Mouse (Mus musculus) hindbrain, embryonic 13.5 days (tissue): ENCODE data around the gene Bpnt1. TPM values are rescaled to one million over a fixed set of nuclear protein-coding genes. Genes with fewer than 3 reads are reported as not detected.

Source experiments
- ATAC-seq: fragments of 200-750 bp; cut with Nextera tagmentation; 2 replicates; pipeline ENCODE4 v1.8.0; 2017; ENCODE audit warnings: moderate TSS enrichment; ENCODE audit not compliant: low FRiP score
- H3K27ac ChIP-seq: fragments of 300-500 bp; sonication (generic); 2 replicates; pipeline ENCODE4 v1.5.1; 2015; ENCODE audit warnings: inconsistent platforms, mild to moderate bottlenecking, moderate library complexity
- H3K27me3 ChIP-seq: fragments of 300-500 bp; sonication (generic); 2 replicates; pipeline ENCODE4 v1.6.1; 2015; ENCODE audit warnings: mild to moderate bottlenecking, inconsistent platforms
- H3K36me3 ChIP-seq: fragments of 300-500 bp; sonication (generic); 2 replicates; pipeline ENCODE4 v1.6.1; 2015; ENCODE audit warnings: mild to moderate bottlenecking, inconsistent platforms
- H3K4me1 ChIP-seq: fragments of 300-500 bp; sonication (generic); replicated peaks from 2 replicates; pipeline ENCODE4 v1.6.1; 2015; ENCODE audit warnings: inconsistent platforms
- H3K4me2 ChIP-seq: fragments of 300-500 bp; sonication (generic); 2 replicates; pipeline ENCODE4 v1.6.1; 2015; ENCODE audit warnings: inconsistent platforms, mild to moderate bottlenecking, moderate library complexity
- H3K4me3 ChIP-seq: fragments of 300-500 bp; sonication (generic); 2 replicates; pipeline ENCODE4 v1.5.1; 2015; ENCODE audit warnings: mild to moderate bottlenecking, inconsistent platforms
- H3K9ac ChIP-seq: fragments of 300-500 bp; sonication (generic); 2 replicates; pipeline ENCODE4 v1.6.1; 2015; ENCODE audit warnings: mild to moderate bottlenecking, inconsistent platforms
- H3K9me3 ChIP-seq: fragments of 300-500 bp; sonication (generic); 2 replicates; pipeline ENCODE4 v1.6.1; 2016; ENCODE audit warnings: inconsistent platforms
- WGBS: fragments of 180-500 bp; shearing (Covaris S2); methylation state at CpG from one replicate; pipeline ENCODE4 v1.1.7; 2015; 5-methylcytosine and 5-hydroxymethylcytosine counted together
- polyA plus RNA-seq: library from polyadenylated mRNA; unstranded; fragments of >200 nt; fragmentation: Nextera tagmentation; extraction: Ambion mirVana; gene quantifications from 2 replicates; pipeline ENCODE4 v1.2.1, GENCODE M21; 2015

Gene Bpnt1
- polyA plus RNA-seq, 1 experiment from 2014 or later: 41.0 TPM

- no peak overlapping the region for H3K4me3 ChIP-seq
- H3K9ac ChIP-seq: peak overlapping the region; percentile 13; the same call in 1 of the 2 replicates
- no peaks in the 10 kb centered on the region for H3K27me3 ChIP-seq
- no peak for ATAC-seq
- no peaks in the 10 kb centered on the region for H3K9me3 ChIP-seq
- WGBS: 74% methylated on average over 6 of the region's 6 CpGs
- H3K36me3 ChIP-seq: peaks cover 16% of the 10 kb centered on the region
- peaks cover 31% of the 10 kb centered on the region for H3K4me1 ChIP-seq
- H3K27ac ChIP-seq: no peak overlapping the region
- no peak overlapping the region for H3K4me2 ChIP-seq
Observed at GRCm38 (mm10) chr1:185335231-185335765, 3.3 kb downstream of the Bpnt1 start.

DNA sequence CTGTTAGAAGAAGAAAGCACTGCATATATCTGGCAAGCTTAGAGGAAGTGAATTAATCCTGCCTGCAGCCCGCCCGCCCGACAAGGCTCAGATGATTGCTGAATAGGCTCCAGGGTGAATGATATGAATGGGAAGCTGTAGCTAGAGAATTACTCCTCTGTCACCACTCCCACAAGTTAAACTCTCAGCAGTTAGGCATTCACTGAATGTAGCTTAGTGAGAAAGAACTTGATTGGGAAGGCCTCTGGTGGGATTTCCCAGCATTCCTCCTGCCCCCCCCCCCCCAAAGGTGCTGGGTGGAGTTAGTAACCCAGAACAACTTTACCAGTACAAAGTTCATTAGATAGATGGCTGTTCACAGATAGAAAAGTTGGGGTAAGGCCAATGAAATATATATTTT, 4.6 kb downstream of the Bpnt1 start:
- peaks cover 31% of the 10 kb centered on the region for H3K4me1 ChIP-seq
- WGBS: 57% methylated on average over 3 of the region's 3 CpGs
- no peak overlapping the region for H3K4me2 ChIP-seq
- no peak overlapping the region for H3K27ac ChIP-seq
- H3K9ac ChIP-seq: no peak overlapping the region
- peaks cover 28% of the 10 kb centered on the region for H3K36me3 ChIP-seq
- no peak for ATAC-seq
- H3K4me3 ChIP-seq: no peak overlapping the region
- H3K9me3 ChIP-seq: no peaks in the 10 kb centered on the region
- H3K27me3 ChIP-seq: no peaks in the 10 kb centered on the region

GRCm38 (mm10) chr1:185342441-185342840, 10.5 kb downstream of the Bpnt1 start:
- Histone ChIP-seq H3K27ac (no peak overlapping the region), H3K27me3 (no peaks in the 10 kb centered on the region), H3K4me1 (no peaks in the 10 kb centered on the region), H3K4me3 (no peak overlapping the region), H3K9ac (no peak overlapping the region), H3K9me3 (no peaks in the 10 kb centered on the region), H3K36me3 (peaks cover 84% of the 10 kb centered on the region), H3K4me2 (no peak overlapping the region)
- ATAC-seq: no peak
- WGBS: 89% methylated on average over 4 of the region's 4 CpGs

- WGBS: 83% methylated on average over 8 of the region's 8 CpGs
- Histone ChIP-seq H3K27me3 (no peaks in the 10 kb centered on the region), H3K36me3 (peaks cover 92% of the 10 kb centered on the region), H3K4me3 (no peak overlapping the region), H3K4me1 (no peaks in the 10 kb centered on the region), H3K9me3 (no peaks in the 10 kb centered on the region), H3K9ac (no peak overlapping the region), H3K4me2 (no peak overlapping the region), H3K27ac (no peak overlapping the region)
- no peak for ATAC-seq
Observed at GRCm38 (mm10) chr1:185343422-185343821, 11.5 kb downstream of the Bpnt1 start.

DNA sequence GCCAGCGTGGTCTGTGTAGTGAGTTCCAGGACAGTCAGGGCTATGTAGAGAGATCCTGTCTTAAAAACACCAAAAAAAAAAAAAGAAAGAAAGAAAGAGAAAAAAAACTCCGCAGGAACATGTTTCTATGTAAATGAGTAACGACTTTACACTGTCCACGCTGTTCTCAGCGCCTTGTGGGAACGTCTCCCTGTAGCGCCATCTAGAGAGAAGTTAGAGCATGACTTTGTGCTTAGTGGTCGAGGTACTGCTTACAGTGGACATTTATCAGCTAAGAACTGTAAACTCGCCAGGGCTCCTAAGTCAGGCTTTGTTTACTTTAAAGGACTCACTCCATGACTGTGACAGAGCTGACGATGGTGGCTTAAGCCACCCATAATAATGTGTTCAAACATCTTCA, 14.2 kb downstream of the Bpnt1 start:
- peaks cover 95% of the 10 kb centered on the region for H3K36me3 ChIP-seq
- ATAC-seq: no peak
- H3K27ac ChIP-seq: no peak overlapping the region
- no peaks in the 10 kb centered on the region for H3K9me3 ChIP-seq
- H3K27me3 ChIP-seq: no peaks in the 10 kb centered on the region
- no peak overlapping the region for H3K9ac ChIP-seq
- no peak overlapping the region for H3K4me3 ChIP-seq
- no peak overlapping the region for H3K4me2 ChIP-seq
- WGBS: 72% methylated on average over 10 of the region's 10 CpGs
- H3K4me1 ChIP-seq: no peaks in the 10 kb centered on the region

- Histone ChIP-seq H3K4me3 (no peak overlapping the region), H3K4me2 (no peak overlapping the region), H3K9ac (no peak overlapping the region), H3K27ac (no peak overlapping the region), H3K4me1 (no peaks in the 10 kb centered on the region), H3K36me3 (peaks cover 94% of the 10 kb centered on the region), H3K27me3 (no peaks in the 10 kb centered on the region), H3K9me3 (no peaks in the 10 kb centered on the region)
- no peak for ATAC-seq
- WGBS: 91% methylated on average over 14 of the region's 14 CpGs
Observed at GRCm38 (mm10) chr1:185349741-185350140, 17.8 kb downstream of the Bpnt1 start.

DNA sequence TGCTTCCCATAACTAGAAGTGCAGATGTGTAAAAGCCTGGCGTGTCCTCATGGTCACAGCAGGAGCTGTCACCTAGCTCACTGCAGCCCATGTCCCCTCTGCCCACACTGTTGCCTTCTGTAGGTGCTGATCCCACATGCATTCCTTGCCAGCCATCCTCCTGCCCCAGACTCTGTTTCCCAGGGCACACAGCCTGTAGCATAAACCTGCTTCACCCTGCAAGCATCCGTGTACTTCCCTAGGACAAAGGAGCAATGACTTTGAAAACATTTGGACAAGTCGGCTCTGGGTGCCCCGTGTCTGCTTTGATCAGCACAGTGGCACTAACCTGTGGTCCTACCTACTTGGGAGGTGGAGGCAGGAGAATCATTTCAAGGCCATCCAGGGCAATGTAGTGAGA, 18.7 kb downstream of the Bpnt1 start:
- Histone ChIP-seq H3K4me1 (no peaks in the 10 kb centered on the region), H3K27ac (no peak overlapping the region), H3K9ac (no peak overlapping the region), H3K36me3 (peaks cover 94% of the 10 kb centered on the region), H3K9me3 (no peaks in the 10 kb centered on the region), H3K27me3 (no peaks in the 10 kb centered on the region), H3K4me2 (no peak overlapping the region), H3K4me3 (no peak overlapping the region)
- WGBS: 93% methylated on average over 4 of the region's 4 CpGs
- ATAC-seq: no peak

- no peaks in the 10 kb centered on the region for H3K27me3 ChIP-seq
- no peak for ATAC-seq
- H3K27ac ChIP-seq: no peak overlapping the region
- no peaks in the 10 kb centered on the region for H3K9me3 ChIP-seq
- no peak overlapping the region for H3K4me3 ChIP-seq
- H3K9ac ChIP-seq: no peak overlapping the region
- H3K4me2 ChIP-seq: no peak overlapping the region
- peaks cover 89% of the 10 kb centered on the region for H3K36me3 ChIP-seq
- 92% methylated on average over 12 of the region's 12 CpGs for WGBS
- no peaks in the 10 kb centered on the region for H3K4me1 ChIP-seq
Observed at GRCm38 (mm10) chr1:185352151-185352550, 20.2 kb downstream of the Bpnt1 start.

DNA sequence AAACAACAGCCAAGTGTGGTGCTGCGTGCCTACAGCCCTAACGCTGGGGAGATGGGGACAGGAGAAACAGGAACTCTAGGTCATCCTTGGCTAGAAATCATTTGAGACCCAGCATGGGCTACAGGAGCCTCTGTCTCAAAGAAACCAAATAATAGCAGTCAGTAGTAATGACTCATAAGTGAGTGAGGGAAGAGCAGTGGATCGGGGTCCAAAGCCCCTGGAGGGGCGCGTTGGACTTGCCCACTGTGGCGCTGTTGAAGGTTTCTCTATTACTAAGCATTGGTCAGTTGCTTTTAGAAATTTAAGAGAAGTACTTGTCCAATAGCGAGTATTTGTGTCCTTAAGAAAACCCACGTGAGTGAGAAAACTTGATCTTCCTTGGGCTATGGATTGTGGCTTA, 21.4 kb downstream of the Bpnt1 start:
- WGBS: 98% methylated on average over 8 of the region's 8 CpGs
- H3K4me1 ChIP-seq: no peaks in the 10 kb centered on the region
- H3K4me3 ChIP-seq: no peak overlapping the region
- no peaks in the 10 kb centered on the region for H3K9me3 ChIP-seq
- peaks cover 86% of the 10 kb centered on the region for H3K36me3 ChIP-seq
- H3K9ac ChIP-seq: no peak overlapping the region
- no peaks in the 10 kb centered on the region for H3K27me3 ChIP-seq
- no peak overlapping the region for H3K27ac ChIP-seq
- no peak for ATAC-seq
- no peak overlapping the region for H3K4me2 ChIP-seq

GRCm38 (mm10) chr1:185354731-185355130, 22.8 kb downstream of the Bpnt1 start:
- no peak for ATAC-seq
- Histone ChIP-seq H3K36me3 (peaks cover 74% of the 10 kb centered on the region), H3K4me3 (no peak overlapping the region), H3K4me2 (no peak overlapping the region), H3K27ac (no peak overlapping the region), H3K9ac (no peak overlapping the region), H3K9me3 (no peaks in the 10 kb centered on the region), H3K4me1 (no peaks in the 10 kb centered on the region), H3K27me3 (no peaks in the 10 kb centered on the region)
- WGBS: 91% methylated on average over 4 of the region's 4 CpGs

GRCm38 (mm10) chr1:185356246-185356645, 24.3 kb downstream of the Bpnt1 start:
- H3K4me2 ChIP-seq: no peak overlapping the region
- WGBS: 97% methylated on average over 8 of the region's 8 CpGs
- no peak overlapping the region for H3K27ac ChIP-seq
- H3K36me3 ChIP-seq: peaks cover 59% of the 10 kb centered on the region
- ATAC-seq: no peak
- no peaks in the 10 kb centered on the region for H3K4me1 ChIP-seq
- H3K9me3 ChIP-seq: no peaks in the 10 kb centered on the region
- H3K4me3 ChIP-seq: no peak overlapping the region
- no peaks in the 10 kb centered on the region for H3K27me3 ChIP-seq
- no peak overlapping the region for H3K9ac ChIP-seq

GRCm38 (mm10) chr1:185358211-185358610, 26.3 kb downstream of the Bpnt1 start:
- no peak overlapping the region for H3K4me2 ChIP-seq
- H3K4me1 ChIP-seq: peaks cover 8% of the 10 kb centered on the region
- H3K27me3 ChIP-seq: no peaks in the 10 kb centered on the region
- WGBS: 88% methylated on average over 4 of the region's 4 CpGs
- H3K9ac ChIP-seq: no peak overlapping the region
- H3K27ac ChIP-seq: no peak overlapping the region
- H3K9me3 ChIP-seq: no peaks in the 10 kb centered on the region
- peaks cover 40% of the 10 kb centered on the region for H3K36me3 ChIP-seq
- no peak overlapping the region for H3K4me3 ChIP-seq
- no peak for ATAC-seq

- Histone ChIP-seq H3K9me3 (no peaks in the 10 kb centered on the region), H3K4me2 (peak within 1 kb of the TSS; percentile 72), H3K4me3 (peak within 1 kb of the TSS; percentile 84), H3K4me1 (peaks cover 32% of the 10 kb centered on the region), H3K9ac (peak within 1 kb of the TSS; percentile 90), H3K36me3 (peaks cover 6% of the 10 kb centered on the region), H3K27me3 (no peaks in the 10 kb centered on the region), H3K27ac (peak within 1 kb of the TSS; percentile 96)
- under 1% methylated on average over 91 of the region's 92 CpGs for WGBS
- peak; percentile 98 for ATAC-seq
Observed at GRCm38 (mm10) chr1:185362677-185363520, 30.9 kb downstream of the Bpnt1 start, which contains the start of gene Eprs. Gene Eprs (plus strand): TSS chr1:185363044.
